Mouse (Mus musculus) olfactory bulb, adult 2 months (tissue): ENCODE measurements at regions not wholly inside any gene's neighbourhood (a gene's known extent, or its start where the extent isn't known, plus 50 kb on each side); places are given as distances from the start of the nearest gene placed in this dataset.

ENCODE experiments used
- CTCF ChIP-seq: fragments of 200-500 bp; IDR thresholded peaks from 2 replicates; pipeline ENCODE4 v1.5.1; 2012; ENCODE audit warnings: low read depth, mild to moderate bottlenecking, low read length, moderate library complexity; ENCODE audit not compliant: insufficient read depth
- POLR2A ChIP-seq: fragments of 200-500 bp; IDR thresholded peaks from 2 replicates; pipeline ENCODE4 v1.6.1; 2012; ENCODE audit warnings: mild to moderate bottlenecking, low read depth, low read length, moderate library complexity; ENCODE audit not compliant: insufficient read depth

- TF ChIP-seq CTCF = no peak
- no peak for TF ChIP-seq POLR2A
These were observed 63.8 kb upstream of the Rai2 start for GRCm38 (mm10) chrX:161653106-161653505.
